Mouse (Mus musculus) midbrain, embryonic 10.5 days (tissue): ENCODE measurements at regions not wholly inside any gene's neighbourhood (a gene's known extent, or its start where the extent isn't known, plus 50 kb on each side); places are given as distances from the start of the nearest gene placed in this dataset.

Experiments
- DNase-seq: peaks from one replicate; pipeline ENCODE4 v3.0.0-alpha.2; 2017; ENCODE audit warnings: low spot score
- H3K27ac ChIP-seq: fragments of 300-500 bp; sonication (generic); replicated peaks from 2 replicates; pipeline ENCODE4 v1.5.1; 2016; ENCODE audit warnings: mild to moderate bottlenecking
- H3K27me3 ChIP-seq: fragments of 300-500 bp; sonication (generic); 2 replicates; pipeline ENCODE4 v1.6.1; 2016; ENCODE audit warnings: low read depth, mild to moderate bottlenecking; ENCODE audit not compliant: poor library complexity, severe bottlenecking
- H3K36me3 ChIP-seq: fragments of 300-500 bp; sonication (generic); 2 replicates; pipeline ENCODE4 v1.6.1; 2016; ENCODE audit warnings: mild to moderate bottlenecking, moderate library complexity
- H3K4me1 ChIP-seq: fragments of 300-500 bp; sonication (generic); 2 replicates; pipeline ENCODE4 v1.6.1; 2016
- H3K4me3 ChIP-seq: fragments of 300-500 bp; sonication (generic); 2 replicates; pipeline ENCODE4 v1.5.1; 2016; ENCODE audit warnings: mild to moderate bottlenecking, moderate library complexity
- H3K9me3 ChIP-seq: fragments of 300-500 bp; sonication (generic); replicated peaks from 2 replicates; pipeline ENCODE4 v1.6.1; 2016; ENCODE audit warnings: mild to moderate bottlenecking
- WGBS: fragments of 180-500 bp; shearing (Covaris S2); methylation state at CpG from one replicate; pipeline ENCODE4 v1.1.7; 2016; 5-methylcytosine and 5-hydroxymethylcytosine counted together

GRCm38 (mm10) chr6:99950811-99951210 is 224.6 kb upstream of the Prok2 start:
- H3K27me3 ChIP-seq: peaks cover 30% of the 10 kb centered on the region
- H3K36me3 ChIP-seq: no peaks in the 10 kb centered on the region
- 91% methylated on average over 8 of the region's 8 CpGs for WGBS
- H3K27ac ChIP-seq: no peak overlapping the region
- no peak for DNase-seq
- peaks cover 37% of the 10 kb centered on the region for H3K4me1 ChIP-seq
- no peak overlapping the region for H3K4me3 ChIP-seq
- no peaks in the 10 kb centered on the region for H3K9me3 ChIP-seq

- no peak overlapping the region for H3K27ac ChIP-seq
- no peak overlapping the region for H3K4me3 ChIP-seq
- no peaks in the 10 kb centered on the region for H3K36me3 ChIP-seq
- peaks cover 22% of the 10 kb centered on the region for H3K4me1 ChIP-seq
- DNase-seq: no peak
- peaks cover 28% of the 10 kb centered on the region for H3K27me3 ChIP-seq
- WGBS: 42% methylated on average over 2 of the region's 2 CpGs
- H3K9me3 ChIP-seq: no peaks in the 10 kb centered on the region
Observed at GRCm38 (mm10) chr6:99946917-99947316, 220.7 kb upstream of the Prok2 start.

DNA sequence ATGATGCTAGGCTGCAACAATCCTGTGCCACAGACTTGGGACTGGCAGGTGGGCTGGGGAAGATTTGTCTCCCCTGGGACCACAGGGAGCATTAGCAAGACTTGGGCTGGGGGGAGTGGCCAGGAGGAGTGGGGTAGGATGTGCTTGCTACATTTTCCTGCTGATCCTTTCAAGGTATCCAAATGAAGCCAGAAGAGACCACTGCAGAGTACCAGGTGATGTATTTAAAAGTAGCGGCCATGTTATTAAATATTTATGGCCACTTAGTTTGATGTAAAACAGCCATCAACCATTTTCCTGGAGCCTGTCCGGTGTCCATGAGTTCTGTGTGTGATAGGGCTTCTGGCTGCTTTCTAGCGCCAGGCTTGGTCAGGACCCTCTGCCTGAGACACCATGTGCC is 220.3 kb upstream of the Prok2 start:
- Histone ChIP-seq H3K4me3 (no peak overlapping the region), H3K9me3 (no peaks in the 10 kb centered on the region), H3K27ac (no peak overlapping the region), H3K36me3 (no peaks in the 10 kb centered on the region), H3K4me1 (peaks cover 18% of the 10 kb centered on the region), H3K27me3 (peaks cover 29% of the 10 kb centered on the region)
- WGBS: 74% methylated on average over 3 of the region's 3 CpGs
- DNase-seq: no peak

- no peaks in the 10 kb centered on the region for H3K36me3 ChIP-seq
- no peaks in the 10 kb centered on the region for H3K9me3 ChIP-seq
- no peak overlapping the region for H3K27ac ChIP-seq
- DNase-seq: no peak
- H3K27me3 ChIP-seq: peaks cover 35% of the 10 kb centered on the region
- peaks cover 18% of the 10 kb centered on the region for H3K4me1 ChIP-seq
- WGBS: 87% methylated on average over 2 of the region's 2 CpGs
- H3K4me3 ChIP-seq: no peak overlapping the region
Observed at GRCm38 (mm10) chr6:99945691-99946090, 219.5 kb upstream of the Prok2 start.

- no peak overlapping the region for H3K4me3 ChIP-seq
- no peaks in the 10 kb centered on the region for H3K9me3 ChIP-seq
- no peak for DNase-seq
- 90% methylated on average over 1 of the region's 1 CpGs for WGBS
- H3K27ac ChIP-seq: no peak overlapping the region
- H3K27me3 ChIP-seq: peaks cover 49% of the 10 kb centered on the region
- peaks cover 35% of the 10 kb centered on the region for H3K4me1 ChIP-seq
- no peaks in the 10 kb centered on the region for H3K36me3 ChIP-seq
Observed at GRCm38 (mm10) chr6:99942958-99943357, 216.8 kb upstream of the Prok2 start.

- no peak for DNase-seq
- Histone ChIP-seq H3K9me3 (no peaks in the 10 kb centered on the region), H3K36me3 (no peaks in the 10 kb centered on the region), H3K4me1 (peaks cover 17% of the 10 kb centered on the region), H3K4me3 (no peak overlapping the region), H3K27me3 (peaks cover 38% of the 10 kb centered on the region), H3K27ac (no peak overlapping the region)
- 73% methylated on average over 5 of the region's 5 CpGs for WGBS
Observed at GRCm38 (mm10) chr6:99940118-99940517, 213.9 kb upstream of the Prok2 start.

GRCm38 (mm10) chr6:99939382-99939781 is 213.2 kb upstream of the Prok2 start:
- H3K4me3 ChIP-seq: no peak overlapping the region
- WGBS: 46% methylated on average over 5 of the region's 5 CpGs
- no peak overlapping the region for H3K27ac ChIP-seq
- peaks cover 17% of the 10 kb centered on the region for H3K4me1 ChIP-seq
- H3K36me3 ChIP-seq: no peaks in the 10 kb centered on the region
- no peak for DNase-seq
- peaks cover 38% of the 10 kb centered on the region for H3K27me3 ChIP-seq
- no peaks in the 10 kb centered on the region for H3K9me3 ChIP-seq

DNA sequence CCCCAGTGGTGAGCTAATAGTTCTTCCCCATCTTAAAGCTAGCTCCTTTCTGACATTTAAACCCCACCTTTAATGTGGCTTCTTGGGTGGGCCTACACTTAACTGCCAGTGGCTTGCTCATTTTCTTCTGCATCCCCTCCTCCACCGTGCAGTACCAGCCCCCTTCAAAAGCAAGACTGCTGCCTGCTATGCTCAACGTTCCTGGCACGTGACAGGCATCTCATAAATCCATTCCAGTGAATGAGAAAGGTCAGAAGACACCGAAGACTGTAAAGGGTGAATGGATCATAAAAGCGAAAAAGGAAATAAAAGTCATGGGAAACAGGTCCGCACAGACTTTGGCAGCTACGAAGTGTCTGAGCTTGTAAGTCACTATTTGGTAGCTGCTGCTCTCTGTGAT is 212.8 kb upstream of the Prok2 start:
- H3K4me3 ChIP-seq: no peak overlapping the region
- H3K36me3 ChIP-seq: no peaks in the 10 kb centered on the region
- no peak for DNase-seq
- peaks cover 35% of the 10 kb centered on the region for H3K27me3 ChIP-seq
- no peak overlapping the region for H3K27ac ChIP-seq
- 64% methylated on average over 7 of the region's 7 CpGs for WGBS
- no peaks in the 10 kb centered on the region for H3K9me3 ChIP-seq
- peaks cover 17% of the 10 kb centered on the region for H3K4me1 ChIP-seq

DNA sequence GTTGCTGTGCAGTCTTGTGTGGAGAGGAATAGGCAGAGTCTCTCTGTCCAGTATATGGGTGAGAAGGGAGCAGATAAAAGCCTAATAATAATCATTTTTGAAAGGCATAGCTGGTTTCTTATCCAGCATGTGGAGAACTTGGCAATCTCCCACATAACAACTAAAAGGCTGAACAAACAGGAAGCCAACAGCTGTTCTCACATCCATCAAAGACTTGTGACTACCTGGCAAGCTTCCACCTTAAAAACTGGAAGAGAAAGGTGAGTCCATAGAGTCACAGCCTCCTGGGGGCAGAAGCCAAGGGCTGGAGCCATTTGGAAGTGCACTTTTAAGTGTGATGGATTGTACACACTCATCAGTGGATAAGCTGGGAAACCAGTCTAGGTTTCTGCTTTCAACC is 210.5 kb upstream of the Prok2 start:
- Histone ChIP-seq H3K36me3 (no peaks in the 10 kb centered on the region), H3K4me1 (peaks cover 17% of the 10 kb centered on the region), H3K9me3 (no peaks in the 10 kb centered on the region), H3K27ac (no peak overlapping the region), H3K4me3 (no peak overlapping the region), H3K27me3 (peaks cover 25% of the 10 kb centered on the region)
- DNase-seq: no peak

GRCm38 (mm10) chr6:99935373-99935772 is 209.2 kb upstream of the Prok2 start:
- WGBS: 83% methylated on average over 4 of the region's 4 CpGs
- Histone ChIP-seq H3K4me1 (peaks cover 17% of the 10 kb centered on the region), H3K36me3 (no peaks in the 10 kb centered on the region), H3K9me3 (no peaks in the 10 kb centered on the region), H3K4me3 (no peak overlapping the region), H3K27ac (no peak overlapping the region), H3K27me3 (peaks cover 13% of the 10 kb centered on the region)
- DNase-seq: no peak

DNA sequence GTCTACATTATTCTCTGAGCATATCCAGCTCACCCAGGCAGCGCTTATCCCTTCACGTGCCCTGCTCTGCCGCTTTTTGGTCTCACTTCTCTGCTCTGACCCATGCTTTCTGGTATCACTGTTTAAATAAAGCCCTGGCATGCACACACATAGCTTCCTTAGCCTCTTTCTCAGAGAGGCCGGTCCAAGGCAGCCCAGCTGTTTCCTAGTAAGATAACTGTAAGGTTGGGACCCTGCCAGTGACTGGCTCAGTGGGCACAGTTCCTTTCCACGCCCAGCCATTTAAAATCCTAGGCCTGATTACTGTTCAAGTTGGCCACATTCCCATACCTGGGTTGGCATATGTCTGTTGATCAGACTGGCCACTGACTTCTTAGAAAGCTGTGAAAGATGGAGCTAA is 208.2 kb upstream of the Prok2 start:
- H3K36me3 ChIP-seq: no peaks in the 10 kb centered on the region
- WGBS: 87% methylated on average over 5 of the region's 5 CpGs
- no peak overlapping the region for H3K27ac ChIP-seq
- peaks cover 7% of the 10 kb centered on the region for H3K27me3 ChIP-seq
- no peak for DNase-seq
- no peak overlapping the region for H3K4me3 ChIP-seq
- peaks cover 11% of the 10 kb centered on the region for H3K4me1 ChIP-seq
- no peaks in the 10 kb centered on the region for H3K9me3 ChIP-seq

GRCm38 (mm10) chr6:99933404-99933803 is 207.2 kb upstream of the Prok2 start:
- H3K9me3 ChIP-seq: no peaks in the 10 kb centered on the region
- H3K36me3 ChIP-seq: no peaks in the 10 kb centered on the region
- 79% methylated on average over 5 of the region's 5 CpGs for WGBS
- no peak for DNase-seq
- no peak overlapping the region for H3K27ac ChIP-seq
- H3K4me1 ChIP-seq: peaks cover 6% of the 10 kb centered on the region
- peaks cover 7% of the 10 kb centered on the region for H3K27me3 ChIP-seq
- H3K4me3 ChIP-seq: no peak overlapping the region

DNA sequence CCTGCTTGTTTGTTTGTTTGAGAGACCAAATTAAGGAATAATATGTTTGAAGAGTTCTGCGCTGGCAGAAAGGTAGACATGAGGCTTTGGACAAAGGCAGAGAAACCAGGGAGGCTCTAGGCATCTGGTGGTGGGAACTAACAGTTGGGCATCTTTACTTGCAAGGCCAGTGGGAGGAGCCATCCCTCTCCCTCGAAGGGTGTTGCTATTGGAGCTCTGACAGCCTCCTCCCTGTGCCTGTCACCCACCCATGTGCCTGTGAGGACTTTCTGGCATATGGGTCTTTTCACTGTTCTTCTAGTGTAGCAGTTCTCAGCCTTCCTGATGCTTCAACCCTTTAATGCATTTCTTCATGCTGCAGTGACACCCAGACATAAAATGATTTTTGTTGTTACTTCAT is 206.7 kb upstream of the Prok2 start:
- peaks cover 2% of the 10 kb centered on the region for H3K27me3 ChIP-seq
- no peaks in the 10 kb centered on the region for H3K36me3 ChIP-seq
- 67% methylated on average over 2 of the region's 2 CpGs for WGBS
- no peak overlapping the region for H3K4me3 ChIP-seq
- no peaks in the 10 kb centered on the region for H3K9me3 ChIP-seq
- DNase-seq: no peak
- H3K4me1 ChIP-seq: peaks cover 5% of the 10 kb centered on the region; the same call in 1 of the 2 replicates
- H3K27ac ChIP-seq: no peak overlapping the region

GRCm38 (mm10) chr6:99932405-99932804 is 206.2 kb upstream of the Prok2 start:
- H3K36me3 ChIP-seq: no peaks in the 10 kb centered on the region
- peaks cover 5% of the 10 kb centered on the region; the same call in 1 of the 2 replicates for H3K4me1 ChIP-seq
- H3K27me3 ChIP-seq: no peaks in the 10 kb centered on the region; the same call in 1 of the 2 replicates
- 83% methylated on average over 6 of the region's 6 CpGs for WGBS
- H3K27ac ChIP-seq: no peak overlapping the region
- no peak for DNase-seq
- no peak overlapping the region for H3K4me3 ChIP-seq
- no peaks in the 10 kb centered on the region for H3K9me3 ChIP-seq
